Mouse (Mus musculus) heart, postnatal 0 days (tissue): Measurements from ENCODE around the gene Pigl. TPM values are rescaled to one million over a fixed set of nuclear protein-coding genes. Genes with fewer than 3 reads are reported as not detected.
A peak's percentile ranks its signal among the peaks of the same experiment; 100 is the strongest.

Experiments
- ATAC-seq: fragments of 200-750 bp; cut with Nextera tagmentation; 2 replicates; pipeline ENCODE4 v1.8.0; 2017; ENCODE audit warnings: low read depth, moderate number of reproducible peaks, moderate library complexity; ENCODE audit not compliant: insufficient read depth
- DNase-seq: peaks from one replicate; pipeline ENCODE4 v3.0.0-alpha.2; 2016; ENCODE audit warnings: low spot score
- H3K27ac ChIP-seq: fragments of 300-500 bp; sonication (generic); 2 replicates; pipeline ENCODE4 v1.5.1; 2014; ENCODE audit warnings: low read depth, mild to moderate bottlenecking
- H3K27me3 ChIP-seq: fragments of 300-500 bp; sonication (generic); 2 replicates; pipeline ENCODE4 v1.6.1; 2014; ENCODE audit warnings: low read length, mixed read lengths; ENCODE audit not compliant: control insufficient read depth, insufficient read depth
- H3K36me3 ChIP-seq: fragments of 300-500 bp; sonication (generic); replicated peaks from 2 replicates; pipeline ENCODE4 v1.6.1; 2014; ENCODE audit warnings: low read length, mixed read lengths; ENCODE audit not compliant: control insufficient read depth, insufficient read depth
- H3K4me1 ChIP-seq: fragments of 300-500 bp; sonication (generic); 2 replicates; pipeline ENCODE4 v1.6.1; 2014; ENCODE audit warnings: antibody characterized with exemption; ENCODE audit not compliant: control insufficient read depth, insufficient read depth
- H3K4me2 ChIP-seq: fragments of 300-500 bp; sonication (generic); 2 replicates; pipeline ENCODE4 v1.6.1; 2014; ENCODE audit warnings: low read depth, mild to moderate bottlenecking, low read length, moderate library complexity
- H3K4me3 ChIP-seq: fragments of 300-500 bp; sonication (generic); 2 replicates; pipeline ENCODE4 v1.5.1; 2014; ENCODE audit warnings: low read depth, low read length
- H3K9ac ChIP-seq: fragments of 300-500 bp; sonication (generic); replicated peaks from 2 replicates; pipeline ENCODE4 v1.6.1; 2014; ENCODE audit warnings: low read depth, low read length, mixed read lengths
- H3K9me3 ChIP-seq: fragments of 300-500 bp; sonication (generic); replicated peaks from 2 replicates; pipeline ENCODE4 v1.6.1; 2016; ENCODE audit warnings: low read length; ENCODE audit not compliant: control insufficient read depth
- CTCF ChIP-seq: IDR thresholded peaks from 2 replicates; pipeline ENCODE4 v1.5.1; 2016; ENCODE audit warnings: antibody characterized with exemption, control low read depth, low read depth
- EP300 ChIP-seq: IDR thresholded peaks from 2 replicates; pipeline ENCODE4 v1.6.1; 2016; ENCODE audit warnings: antibody characterized with exemption, low read depth
- WGBS: fragments of 180-500 bp; shearing (Covaris S2); extraction: QIAGEN DNeasy Blood & Tissue Kit; methylation state at CpG from one replicate; pipeline ENCODE4 v1.1.7; 2014; 5-methylcytosine and 5-hydroxymethylcytosine counted together
- polyA plus RNA-seq: library from polyadenylated mRNA; unstranded; fragments of >200 nt; fragmentation: Nextera tagmentation; extraction: Ambion mirVana; gene quantifications from 2 replicates; pipeline ENCODE4 v1.2.1, GENCODE M21; 2015
- total RNA-seq: library from RNA; depleted of rRNA; stranded (reverse); fragments of >200 nt; gene quantifications from 2 replicates; pipeline ENCODE4 v1.2.3, GENCODE M21; 2014; ENCODE audit warnings: low replicate concordance

Pigl gene
- total and polyA plus RNA-seq, 2 experiments from 2014 or later: 4.3 to 5.5 TPM

DNA sequence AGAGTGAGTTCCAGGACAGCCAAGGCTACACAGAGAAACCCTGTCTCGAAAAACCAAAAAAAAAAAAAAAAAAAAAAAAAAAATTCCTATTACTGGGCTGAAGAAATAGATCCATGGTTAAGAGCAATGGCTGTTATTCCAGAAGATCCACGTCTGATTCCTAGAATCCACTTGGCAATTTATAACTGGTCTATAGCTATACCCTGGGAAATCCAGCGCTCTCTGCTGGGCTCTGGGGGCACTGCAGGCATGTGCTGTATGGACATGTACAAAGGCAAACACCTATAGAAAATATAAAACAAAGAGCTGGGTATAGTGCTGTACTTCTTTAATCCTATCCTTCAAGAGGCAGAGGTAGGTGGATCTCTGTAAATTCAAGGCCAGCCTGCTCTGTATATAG, 31.2 kb upstream of the Pigl start:
- no peak for ATAC-seq
- TF ChIP-seq CTCF: no peak
- TF ChIP-seq EP300: no peak
- H3K36me3 ChIP-seq: peaks cover 43% of the 10 kb centered on the region
- 85% methylated on average over 2 of the region's 3 CpGs for WGBS
- no peaks in the 10 kb centered on the region for H3K4me1 ChIP-seq
- no peak overlapping the region for H3K9ac ChIP-seq
- H3K4me2 ChIP-seq: no peak overlapping the region
- no peak for DNase-seq
- H3K9me3 ChIP-seq: no peaks in the 10 kb centered on the region
- H3K4me3 ChIP-seq: no peak overlapping the region
- no peak overlapping the region for H3K27ac ChIP-seq
- no peaks in the 10 kb centered on the region for H3K27me3 ChIP-seq

DNA sequence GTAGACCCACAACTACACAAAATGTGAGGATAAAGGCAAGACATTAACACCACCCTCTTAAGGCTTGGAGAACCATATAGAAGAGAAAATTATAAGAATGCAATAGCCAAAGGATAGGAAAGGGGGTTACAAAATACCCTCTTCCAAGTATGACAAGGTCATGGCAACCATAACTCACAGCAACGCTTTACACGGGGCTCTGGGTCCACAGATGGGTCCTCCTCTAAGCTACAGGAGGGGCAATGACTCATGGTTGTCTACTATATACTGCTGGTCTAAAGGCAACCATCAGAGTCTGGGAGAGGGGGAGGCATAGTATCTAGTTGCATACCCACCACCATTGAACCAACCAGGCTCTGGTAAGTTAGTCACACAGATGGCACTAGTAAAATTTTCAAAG, 26.0 kb upstream of the Pigl start:
- 91% methylated on average over 2 of the region's 2 CpGs for WGBS
- TF ChIP-seq EP300 (no peak), CTCF (no peak)
- H3K4me1 ChIP-seq: no peaks in the 10 kb centered on the region
- no peak overlapping the region for H3K27ac ChIP-seq
- ATAC-seq (no peak), DNase-seq (no peak)
- no peak overlapping the region for H3K4me3 ChIP-seq
- no peaks in the 10 kb centered on the region for H3K9me3 ChIP-seq
- no peak overlapping the region for H3K9ac ChIP-seq
- peaks cover 50% of the 10 kb centered on the region for H3K36me3 ChIP-seq
- no peak overlapping the region for H3K4me2 ChIP-seq
- no peaks in the 10 kb centered on the region for H3K27me3 ChIP-seq

GRCm38 (mm10) chr11:62440670-62441315, 17.5 kb upstream of the Pigl start:
- Histone ChIP-seq H3K27ac (no peak overlapping the region), H3K4me1 (no peaks in the 10 kb centered on the region), H3K27me3 (no peaks in the 10 kb centered on the region), H3K9ac (no peak overlapping the region), H3K36me3 (peaks cover 14% of the 10 kb centered on the region; the same call in 1 of the 2 replicates), H3K4me3 (no peak overlapping the region), H3K9me3 (no peaks in the 10 kb centered on the region), H3K4me2 (no peak overlapping the region)
- ATAC-seq (no peak), DNase-seq (no peak)
- TF ChIP-seq EP300: no peak
- no peak for TF ChIP-seq CTCF
- WGBS: 94% methylated on average over 9 of the region's 9 CpGs

GRCm38 (mm10) chr11:62445799-62446198, 12.5 kb upstream of the Pigl start:
- Histone ChIP-seq H3K36me3 (peaks cover 5% of the 10 kb centered on the region; the same call in 1 of the 2 replicates), H3K4me2 (no peak overlapping the region), H3K9ac (no peak overlapping the region), H3K4me1 (no peaks in the 10 kb centered on the region), H3K27me3 (no peaks in the 10 kb centered on the region), H3K9me3 (no peaks in the 10 kb centered on the region), H3K27ac (no peak overlapping the region), H3K4me3 (no peak overlapping the region)
- 78% methylated on average over 3 of the region's 3 CpGs for WGBS
- DNase-seq (no peak), ATAC-seq (no peak)
- TF ChIP-seq CTCF (no peak), EP300 (no peak)

GRCm38 (mm10) chr11:62448971-62449370, 9.3 kb upstream of the Pigl start:
- TF ChIP-seq EP300 (no peak), CTCF (no peak)
- Histone ChIP-seq H3K4me3 (no peak overlapping the region), H3K4me2 (no peak overlapping the region), H3K27ac (no peak overlapping the region), H3K27me3 (no peaks in the 10 kb centered on the region), H3K9me3 (no peaks in the 10 kb centered on the region), H3K4me1 (no peaks in the 10 kb centered on the region), H3K9ac (no peak overlapping the region), H3K36me3 (peaks cover 9% of the 10 kb centered on the region; the same call in 1 of the 2 replicates)
- ATAC-seq (no peak), DNase-seq (no peak)
- WGBS: 91% methylated on average over 6 of the region's 6 CpGs

GRCm38 (mm10) chr11:62455193-62455592, 3.1 kb upstream of the Pigl start:
- ATAC-seq (no peak), DNase-seq (no peak)
- TF ChIP-seq EP300 (no peak), CTCF (no peak)
- Histone ChIP-seq H3K4me1 (peaks cover 8% of the 10 kb centered on the region), H3K27ac (no peak overlapping the region), H3K9me3 (no peaks in the 10 kb centered on the region), H3K9ac (no peak overlapping the region), H3K27me3 (no peaks in the 10 kb centered on the region), H3K4me3 (no peak overlapping the region), H3K36me3 (0 out of 2 replicates have a peak, but pooled peaks cover 4% of the 10 kb centered on the region), H3K4me2 (0 out of 2 replicates have a peak overlapping the region, but pooled peaks have one; percentile 98)
- 20% methylated on average over 1 of the region's 1 CpGs for WGBS
